Mouse (Mus musculus) hindbrain, embryonic 11.5 days (tissue): ENCODE data around the gene Pms2. TPM values are rescaled to one million over a fixed set of nuclear protein-coding genes. Genes with fewer than 3 reads are reported as not detected.

Source experiments
- ATAC-seq: fragments of 200-750 bp; cut with Nextera tagmentation; 2 replicates; pipeline ENCODE4 v1.8.0; 2017; ENCODE audit warnings: mild to moderate bottlenecking, moderate TSS enrichment, moderate library complexity; ENCODE audit not compliant: low FRiP score
- DNase-seq: peaks from one replicate; pipeline ENCODE4 v3.0.0-alpha.2; 2015; ENCODE audit warnings: low spot score
- H3K27ac ChIP-seq: fragments of 300-500 bp; sonication (generic); 2 replicates; pipeline ENCODE4 v1.5.1; 2014; ENCODE audit warnings: mild to moderate bottlenecking, low read depth, low read length
- H3K27me3 ChIP-seq: fragments of 300-500 bp; sonication (generic); 2 replicates; pipeline ENCODE4 v1.6.1; 2014; ENCODE audit warnings: mild to moderate bottlenecking, low read length, moderate library complexity, mixed read lengths; ENCODE audit not compliant: control insufficient read depth, insufficient read depth
- H3K36me3 ChIP-seq: fragments of 300-500 bp; sonication (generic); 2 replicates; pipeline ENCODE4 v1.6.1; 2014; ENCODE audit warnings: mild to moderate bottlenecking, low read length, moderate library complexity, mixed read lengths; ENCODE audit not compliant: control insufficient read depth, insufficient read depth
- H3K4me1 ChIP-seq: fragments of 300-500 bp; sonication (generic); replicated peaks from 2 replicates; pipeline ENCODE4 v1.6.1; 2014; ENCODE audit warnings: low read length, mixed read lengths; ENCODE audit not compliant: control insufficient read depth, insufficient read depth
- H3K4me2 ChIP-seq: fragments of 300-500 bp; sonication (generic); replicated peaks from 2 replicates; pipeline ENCODE4 v1.6.1; 2014; ENCODE audit warnings: mild to moderate bottlenecking, low read depth, low read length
- H3K4me3 ChIP-seq: fragments of 300-500 bp; sonication (generic); 2 replicates; pipeline ENCODE4 v1.5.1; 2014; ENCODE audit warnings: low read depth, low read length
- H3K9ac ChIP-seq: fragments of 300-500 bp; sonication (generic); 2 replicates; pipeline ENCODE4 v1.6.1; 2014; ENCODE audit warnings: low read depth, low read length
- H3K9me3 ChIP-seq: fragments of 300-500 bp; sonication (generic); 2 replicates; pipeline ENCODE4 v1.6.1; 2016; ENCODE audit warnings: low read length; ENCODE audit not compliant: control insufficient read depth
- WGBS: fragments of 180-500 bp; shearing (Covaris S2); extraction: QIAGEN DNeasy Blood & Tissue Kit; methylation state at CpG from one replicate; pipeline ENCODE4 v1.1.7; 2014; 5-methylcytosine and 5-hydroxymethylcytosine counted together
- polyA plus RNA-seq: library from polyadenylated mRNA; unstranded; fragments of >200 nt; fragmentation: Nextera tagmentation; extraction: Ambion mirVana; gene quantifications from 2 replicates; pipeline ENCODE4 v1.2.1, GENCODE M21; 2014

The Pms2 gene
- polyA plus RNA-seq, 1 experiment from 2014 or later = 29.5 TPM

- no peak for ATAC-seq
- no peak overlapping the region for H3K27ac ChIP-seq
These were observed 33.7 kb downstream of the Pms2 start for GRCm38 (mm10) chr5:143943231-143944125.

GRCm38 (mm10) chr5:143948361-143948760, 38.6 kb downstream of the Pms2 start:
- DNase-seq (no peak), ATAC-seq (no peak)
- Histone ChIP-seq H3K27ac (no peak overlapping the region), H3K9me3 (no peaks in the 10 kb centered on the region), H3K4me1 (no peaks in the 10 kb centered on the region), H3K27me3 (no peaks in the 10 kb centered on the region), H3K36me3 (no peaks in the 10 kb centered on the region), H3K4me2 (no peak overlapping the region), H3K9ac (no peak overlapping the region), H3K4me3 (no peak overlapping the region)
- WGBS = 91% methylated on average over 12 of the region's 12 CpGs

More at GRCm38 (mm10) chr5:143943231-143944125, 33.7 kb downstream of the Pms2 start:
- H3K9me3 ChIP-seq = no peaks in the 10 kb centered on the region
- no peak for DNase-seq
- no peak overlapping the region for H3K4me2 ChIP-seq
- no peaks in the 10 kb centered on the region for H3K36me3 ChIP-seq
- H3K4me1 ChIP-seq = no peaks in the 10 kb centered on the region
- H3K4me3 ChIP-seq = no peak overlapping the region
- no peak overlapping the region for H3K9ac ChIP-seq
- 87% methylated on average over 14 of the region's 14 CpGs for WGBS
- no peaks in the 10 kb centered on the region for H3K27me3 ChIP-seq

GRCm38 (mm10) chr5:143950016-143950415, 40.3 kb downstream of the Pms2 start:
- H3K4me1 ChIP-seq = no peaks in the 10 kb centered on the region
- no peak overlapping the region for H3K9ac ChIP-seq
- no peak overlapping the region for H3K27ac ChIP-seq
- H3K27me3 ChIP-seq = no peaks in the 10 kb centered on the region
- DNase-seq = no peak
- WGBS = 38% methylated on average over 5 of the region's 5 CpGs
- no peak for ATAC-seq
- no peak overlapping the region for H3K4me3 ChIP-seq
- H3K36me3 ChIP-seq = no peaks in the 10 kb centered on the region
- H3K9me3 ChIP-seq = no peaks in the 10 kb centered on the region
- H3K4me2 ChIP-seq = no peak overlapping the region

- 98% methylated on average over 6 of the region's 6 CpGs for WGBS
- ATAC-seq = no peak
These were observed 47.3 kb downstream of the Pms2 start for GRCm38 (mm10) chr5:143957101-143957500.

GRCm38 (mm10) chr5:143959551-143959950, 49.8 kb downstream of the Pms2 start:
- H3K4me2 ChIP-seq = no peak overlapping the region
- no peak for ATAC-seq
- whole genome bisulfite sequencing = 92% methylated on average over 11 of the region's 11 CpGs
- no peak overlapping the region for H3K9ac ChIP-seq
- H3K9me3 ChIP-seq = no peaks in the 10 kb centered on the region
- H3K4me3 ChIP-seq = no peak overlapping the region
- H3K36me3 ChIP-seq = no peaks in the 10 kb centered on the region
- no peak for DNase-seq
- H3K4me1 ChIP-seq = no peaks in the 10 kb centered on the region
- H3K27ac ChIP-seq = no peak overlapping the region
- H3K27me3 ChIP-seq = no peaks in the 10 kb centered on the region

More at GRCm38 (mm10) chr5:143957101-143957500, 47.3 kb downstream of the Pms2 start:
- Histone ChIP-seq H3K27ac (no peak overlapping the region), H3K4me3 (no peak overlapping the region), H3K36me3 (no peaks in the 10 kb centered on the region), H3K27me3 (no peaks in the 10 kb centered on the region), H3K9me3 (no peaks in the 10 kb centered on the region), H3K9ac (no peak overlapping the region), H3K4me2 (no peak overlapping the region), H3K4me1 (no peaks in the 10 kb centered on the region)
- DNase-seq = no peak

GRCm38 (mm10) chr5:143961176-143961575, 51.4 kb downstream of the Pms2 start:
- no peak for ATAC-seq
- no peak overlapping the region for H3K9ac ChIP-seq
- 86% methylated on average over 8 of the region's 8 CpGs for WGBS

GRCm38 (mm10) chr5:143965586-143966345, 56.0 kb downstream of the Pms2 start:
- ATAC-seq (no peak), DNase-seq (no peak)
- H3K4me1 ChIP-seq = no peaks in the 10 kb centered on the region
- no peaks in the 10 kb centered on the region for H3K36me3 ChIP-seq
- H3K27ac ChIP-seq = no peak overlapping the region
- no peak overlapping the region for H3K4me3 ChIP-seq
- H3K9ac ChIP-seq = no peak overlapping the region
- H3K9me3 ChIP-seq = no peaks in the 10 kb centered on the region
- no peak overlapping the region for H3K4me2 ChIP-seq
- WGBS = 87% methylated on average over 12 of the region's 12 CpGs
- H3K27me3 ChIP-seq = no peaks in the 10 kb centered on the region

More at GRCm38 (mm10) chr5:143961176-143961575, 51.4 kb downstream of the Pms2 start:
- H3K36me3 ChIP-seq = no peaks in the 10 kb centered on the region
- H3K9me3 ChIP-seq = no peaks in the 10 kb centered on the region
- no peaks in the 10 kb centered on the region for H3K4me1 ChIP-seq
- no peak overlapping the region for H3K4me3 ChIP-seq
- H3K27me3 ChIP-seq = no peaks in the 10 kb centered on the region
- no peak overlapping the region for H3K27ac ChIP-seq
- DNase-seq = no peak
- no peak overlapping the region for H3K4me2 ChIP-seq

GRCm38 (mm10) chr5:143966671-143967070, 56.9 kb downstream of the Pms2 start:
- 90% methylated on average over 12 of the region's 12 CpGs for WGBS
- no peak for ATAC-seq
- H3K4me3 ChIP-seq = no peak overlapping the region

More at GRCm38 (mm10) chr5:143966671-143967070, 56.9 kb downstream of the Pms2 start:
- H3K4me2 ChIP-seq = no peak overlapping the region
- H3K9me3 ChIP-seq = no peaks in the 10 kb centered on the region
- H3K27me3 ChIP-seq = no peaks in the 10 kb centered on the region
- no peak overlapping the region for H3K9ac ChIP-seq
- no peaks in the 10 kb centered on the region for H3K36me3 ChIP-seq
- no peak overlapping the region for H3K27ac ChIP-seq
- no peak for DNase-seq
- H3K4me1 ChIP-seq = no peaks in the 10 kb centered on the region
